Mouse (Mus musculus): Measurements from ENCODE around the gene Prl3d2.
"Not testable (repeated sequence)": the region's sequence is repeated elsewhere in the genome, so short reads cannot be mapped to it uniquely, and the experiment has no call there.

Gene Prl3d2

DNA sequence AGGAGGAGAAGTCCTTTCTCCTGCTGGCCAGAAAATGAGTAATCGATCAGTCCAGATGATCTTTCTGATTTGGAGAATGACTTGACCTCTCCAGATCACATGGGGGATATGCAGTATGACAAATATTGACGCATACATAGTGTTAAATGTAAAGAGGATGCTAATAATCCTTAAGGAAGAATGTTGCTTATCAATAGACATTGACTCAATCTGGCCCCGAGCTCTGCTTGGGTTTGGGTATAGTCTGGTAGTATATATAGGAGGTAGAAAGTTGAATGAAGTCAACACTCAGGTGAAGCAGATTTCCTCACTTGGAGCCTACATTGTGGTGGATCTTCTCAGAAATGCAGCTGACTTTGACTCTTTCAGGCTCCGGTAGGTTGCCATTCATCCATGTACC lies at the start of gene Prl3d2:
Gene Prl3d2, plus strand, starts transcription at position 301 of the 400 bp plus-strand sequence.
- DNase-seq: not testable (repeated sequence)

DNA sequence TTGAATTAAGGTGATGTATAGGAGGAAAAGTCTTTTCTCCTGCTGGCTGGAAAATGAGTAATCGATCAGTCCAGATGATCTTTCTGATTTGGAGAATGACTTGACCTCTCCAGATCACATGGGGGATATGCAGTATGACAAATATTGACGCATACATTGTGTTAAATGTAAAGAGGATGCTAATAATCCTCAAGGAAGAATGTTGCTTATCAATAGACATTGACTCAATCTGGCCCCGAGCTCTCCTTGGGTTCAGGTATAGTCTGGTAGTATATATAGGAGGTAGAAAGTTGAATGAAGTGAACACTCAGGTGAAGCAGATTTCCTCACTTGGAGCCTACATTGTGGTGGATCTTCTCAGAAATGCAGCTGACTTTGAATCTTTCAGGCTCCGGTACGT lies 27.6 kb upstream of the Prl3d2 start, which contains the start of gene Prl3d1:
Gene Prl3d1, plus strand, starts transcription at position 301 of the 400 bp plus-strand sequence.
- DNase-seq: not testable (repeated sequence)

DNA sequence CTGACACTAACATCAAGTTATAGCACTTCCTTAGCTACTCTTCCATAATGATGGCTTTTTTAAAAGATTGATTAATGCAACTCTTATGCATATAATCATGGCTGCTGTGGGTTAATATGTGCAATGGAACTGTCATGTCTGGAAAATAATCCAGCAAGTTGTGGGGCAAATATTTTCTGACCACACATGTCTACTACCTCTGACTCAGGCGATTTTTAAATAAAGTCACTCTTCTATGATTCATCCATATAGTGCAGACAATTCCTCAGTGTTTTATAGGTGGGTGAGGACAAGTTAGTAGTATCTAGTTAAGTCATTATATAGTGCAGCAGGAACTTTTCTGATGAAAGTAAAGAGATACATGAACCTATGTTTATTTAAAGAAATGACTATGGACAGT lies 26.8 kb downstream of the Prl3d2 start:
- DNase-seq: no peak

DNA sequence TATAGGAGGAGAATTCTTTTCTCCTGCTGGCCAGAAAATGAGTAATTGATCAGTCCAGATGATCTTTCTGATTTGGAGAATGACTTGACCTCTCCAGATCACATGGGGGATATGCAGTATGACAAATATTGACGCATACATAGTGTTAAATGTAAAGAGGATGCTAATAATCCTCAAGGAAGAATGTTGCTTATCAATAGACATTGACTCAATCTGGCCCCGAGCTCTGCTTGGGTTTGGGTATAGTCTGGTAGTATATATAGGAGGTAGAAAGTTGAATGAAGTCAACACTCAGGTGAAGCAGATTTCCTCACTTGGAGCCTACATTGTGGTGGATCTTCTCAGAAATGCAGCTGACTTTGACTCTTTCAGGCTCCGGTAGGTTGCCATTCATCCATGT lies 35.0 kb downstream of the Prl3d2 start, which contains the start of gene Prl3d3:
Gene Prl3d3, plus strand, starts transcription at position 301 of the 400 bp plus-strand sequence.
- not testable (repeated sequence) for DNase-seq

All from right cerebral cortex, postnatal 25 days (tissue).